Mouse (Mus musculus): ENCODE measurements around the gene Polr3b. TPM values are rescaled to one million over a fixed set of nuclear protein-coding genes. Genes with fewer than 3 reads are reported as not detected.

Gene Polr3b
- total RNA-seq, 2 experiments from 2014 or later = 11.7 to 12.7 TPM

DNA sequence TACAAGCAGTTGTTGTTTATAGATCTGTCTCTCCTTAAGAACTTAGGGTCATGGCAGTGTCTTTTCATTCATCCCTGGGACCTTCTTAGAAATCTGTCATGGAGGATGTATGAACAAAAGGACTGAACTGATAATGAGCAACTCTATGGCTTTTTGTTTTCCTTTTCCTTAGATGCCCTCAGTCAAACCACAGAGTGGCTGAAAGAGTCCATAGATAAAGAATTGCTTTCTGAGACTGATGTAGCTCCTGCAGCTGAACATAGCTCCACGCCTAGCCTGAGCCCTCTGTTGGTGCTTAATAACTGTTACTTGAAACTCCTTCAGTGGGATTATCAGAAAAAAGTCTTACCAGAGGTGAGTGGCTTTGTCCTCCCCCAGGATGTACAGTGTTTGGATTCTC is 17.8 kb upstream of the Polr3b start:
- no peak for DNase-seq (ENCODE audit: low spot score)
- intact Hi-C loops (cut with DNase I) = loop anchor here (5.0 kb wide), 1 partner anchor 87 kb away; no protein-coding TSS in a partner anchor

DNA sequence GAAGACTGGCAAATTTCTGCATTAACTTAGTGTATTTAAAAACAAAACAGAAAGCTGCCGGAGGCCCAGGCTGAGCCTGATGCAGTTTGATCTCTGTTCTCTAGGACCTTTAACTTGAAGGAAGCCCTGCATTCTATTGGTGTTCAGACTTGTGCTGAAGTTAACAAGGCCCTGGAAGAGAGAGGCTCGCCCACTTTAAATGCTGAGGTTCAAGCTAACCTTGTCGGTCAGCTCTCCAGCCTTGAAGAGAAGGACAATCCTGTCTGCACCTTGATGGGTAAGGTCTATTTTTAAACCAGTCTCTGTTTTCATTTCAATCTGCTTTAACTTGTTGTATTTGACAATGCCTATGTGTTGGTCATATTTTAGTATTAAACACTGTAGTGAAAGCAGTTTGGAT is 13.7 kb upstream of the Polr3b start:
- intact Hi-C loops (cut with DNase I) = no loop called here
- no peak for DNase-seq (ENCODE audit: low spot score)

DNA sequence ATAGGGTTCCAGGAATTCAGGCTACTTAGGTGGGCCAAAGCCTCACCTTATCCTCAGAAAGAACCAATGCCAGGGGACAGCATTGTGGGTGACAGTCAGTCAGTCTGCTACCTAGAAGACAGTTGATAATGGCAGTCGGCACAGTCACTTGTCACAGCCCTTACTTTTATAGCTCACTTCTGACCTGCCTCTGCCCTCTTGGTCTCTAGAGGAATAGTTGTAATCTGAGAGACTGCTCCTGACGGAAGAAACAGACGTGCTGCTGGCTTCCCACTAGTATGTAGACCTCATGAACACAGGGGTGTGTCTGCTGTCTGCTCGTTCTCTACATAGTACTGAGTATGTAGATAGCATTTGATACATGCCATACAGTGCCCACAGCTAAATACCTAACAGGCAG is 11.8 kb upstream of the Polr3b start:
- DNase-seq (ENCODE audit: low spot score) = no peak
- intact Hi-C loops (cut with DNase I) = no loop called here

DNA sequence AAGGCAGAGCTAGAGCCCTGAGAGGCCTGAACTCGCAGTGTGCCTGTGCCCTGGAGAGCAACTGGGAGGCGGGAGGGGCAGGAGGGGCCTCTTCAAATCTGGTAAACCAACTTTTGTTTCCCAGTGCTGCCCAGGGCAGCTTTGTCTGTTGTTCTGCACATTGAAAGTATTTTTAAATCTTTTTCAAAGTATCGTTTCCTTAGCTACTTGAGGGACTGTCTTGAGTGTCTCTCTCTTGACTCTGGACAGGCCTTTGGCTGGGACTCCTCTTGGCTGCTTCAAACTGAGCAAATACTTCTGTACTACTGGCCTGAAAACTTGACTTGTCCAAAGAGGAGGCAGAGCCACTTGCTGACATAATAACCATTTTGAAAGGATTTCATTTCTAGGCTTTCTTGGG is 11.3 kb upstream of the Polr3b start:
- no peak for DNase-seq (ENCODE audit: low spot score)
- intact Hi-C loops (cut with DNase I) = no loop called here

DNA sequence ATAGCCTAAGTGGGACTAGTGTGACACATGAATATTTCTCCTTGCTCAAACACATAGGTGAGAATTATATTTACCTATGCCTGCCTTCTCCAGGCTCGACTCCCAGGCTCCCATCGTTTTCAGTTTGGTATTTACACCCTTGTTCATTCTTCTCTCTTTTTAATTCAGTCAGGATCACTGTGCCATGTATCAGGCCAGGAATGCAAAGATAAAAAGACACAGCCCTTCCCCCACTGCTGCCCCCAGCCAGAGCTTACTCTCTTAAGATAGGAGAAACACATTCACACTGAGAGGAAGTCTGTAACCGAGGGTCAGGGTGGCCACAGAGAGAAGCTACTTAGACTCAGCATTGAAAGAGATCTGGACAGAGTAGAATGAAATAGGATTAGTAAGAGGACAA is 10.4 kb upstream of the Polr3b start:
- DNase-seq (ENCODE audit: low spot score) = no peak
- intact Hi-C loops (cut with DNase I) = no loop called here

DNA sequence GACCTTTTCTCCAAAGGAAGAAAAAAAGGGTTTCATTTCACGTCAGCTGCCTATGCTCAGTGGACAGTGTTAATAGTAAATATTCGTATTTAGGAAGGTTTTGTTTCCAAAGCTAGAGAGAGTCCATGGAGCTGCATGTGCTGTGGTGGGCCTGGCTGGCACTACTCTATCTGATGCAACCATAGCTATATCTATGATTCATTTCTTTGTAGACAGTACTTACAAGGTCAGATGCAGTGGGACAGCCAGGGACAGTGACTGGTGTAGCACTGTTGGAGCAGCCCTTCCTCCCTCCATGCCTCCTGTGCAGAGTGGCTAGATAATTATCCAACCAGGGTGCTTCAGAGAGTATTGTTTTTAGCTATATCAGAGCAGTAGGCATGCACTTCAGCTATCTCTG is 9.8 kb upstream of the Polr3b start:
- intact Hi-C loops (cut with DNase I) = no loop called here
- no peak for DNase-seq (ENCODE audit: low spot score)

DNA sequence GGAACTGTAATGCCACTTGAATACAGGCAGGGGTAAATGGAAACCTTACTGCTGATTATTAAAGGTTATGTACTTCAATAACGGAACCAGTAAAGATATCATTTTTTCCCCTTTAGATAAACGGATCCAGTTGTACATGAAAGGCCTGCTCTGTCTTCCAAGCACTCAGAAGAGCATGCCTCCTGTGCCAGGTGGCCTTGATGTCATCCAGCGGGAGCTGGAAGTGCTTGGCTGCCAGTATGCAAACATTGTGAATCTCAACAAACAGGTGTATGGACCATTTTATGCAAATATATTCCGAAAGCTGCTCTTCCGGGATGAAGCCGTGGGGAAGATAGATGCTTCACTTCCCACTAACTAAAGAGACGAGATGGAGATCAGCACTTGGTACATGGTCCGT is 8.7 kb upstream of the Polr3b start:
- intact Hi-C loops (cut with DNase I) = no loop called here
- no peak for DNase-seq (ENCODE audit: low spot score)

DNA sequence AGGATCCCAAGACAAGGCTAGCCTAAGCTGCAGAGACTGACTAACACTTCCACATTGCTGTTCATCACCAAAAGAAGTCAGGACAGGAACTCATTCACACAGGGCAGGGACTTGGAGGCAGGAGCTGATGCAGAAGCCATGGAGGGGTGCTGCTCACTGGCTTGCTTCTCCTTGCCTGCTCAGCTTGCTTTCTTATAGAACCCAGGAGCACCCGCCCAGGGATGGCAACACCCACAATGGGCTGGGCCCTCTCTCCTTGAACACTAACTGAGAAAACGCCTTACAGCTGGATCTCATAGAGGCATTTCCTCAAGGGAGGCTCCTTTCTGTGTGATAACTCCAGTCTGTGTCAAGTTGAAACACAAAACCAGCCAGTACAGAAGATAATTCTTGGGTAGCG is 7.0 kb upstream of the Polr3b start:
- no peak for DNase-seq (ENCODE audit: low spot score)
- intact Hi-C loops (cut with DNase I) = no loop called here

DNA sequence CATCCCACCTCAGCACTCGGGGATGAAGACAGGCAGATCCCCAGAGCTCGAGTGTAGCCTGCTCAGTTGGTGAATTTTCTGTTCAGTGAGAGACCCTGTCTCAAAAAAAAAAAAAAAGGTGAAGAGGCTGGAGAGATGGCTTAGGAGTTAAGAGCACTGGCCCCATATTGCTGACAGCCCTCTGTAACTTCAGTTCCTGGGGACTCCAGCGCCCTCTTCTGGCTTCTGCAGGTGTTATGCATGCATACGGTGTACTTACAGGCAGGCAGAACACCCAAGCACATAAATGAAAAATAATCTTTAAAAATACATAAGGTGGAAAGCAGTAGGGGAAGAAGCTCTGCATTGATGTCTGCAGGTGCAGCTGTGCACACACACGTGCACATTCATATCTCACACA is 9.1 kb downstream of the Polr3b start:
- intact Hi-C loops (cut with DNase I) = no loop called here
- DNase-seq (ENCODE audit: low spot score) = no peak

DNA sequence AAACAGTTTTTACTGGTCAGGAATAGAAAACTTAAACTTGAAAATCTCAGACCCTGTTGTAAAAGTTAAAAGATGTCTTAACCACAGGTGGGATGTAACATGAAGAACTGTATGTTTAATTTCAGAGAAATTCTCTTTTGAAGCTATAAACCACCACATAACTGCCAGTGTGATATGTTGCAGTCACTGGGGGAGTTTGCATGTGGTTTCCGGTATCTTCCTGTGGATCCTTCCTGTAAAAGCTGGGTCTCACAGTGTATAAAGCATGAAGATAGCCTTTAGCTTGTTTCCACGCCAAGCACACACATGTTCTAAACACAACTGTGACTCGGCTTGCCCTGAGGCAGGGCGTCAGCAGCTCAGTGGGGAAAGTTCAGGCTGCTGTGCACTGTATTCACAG is 9.9 kb downstream of the Polr3b start:
- intact Hi-C loops (cut with DNase I) = no loop called here
- no peak for DNase-seq (ENCODE audit: low spot score)

DNA sequence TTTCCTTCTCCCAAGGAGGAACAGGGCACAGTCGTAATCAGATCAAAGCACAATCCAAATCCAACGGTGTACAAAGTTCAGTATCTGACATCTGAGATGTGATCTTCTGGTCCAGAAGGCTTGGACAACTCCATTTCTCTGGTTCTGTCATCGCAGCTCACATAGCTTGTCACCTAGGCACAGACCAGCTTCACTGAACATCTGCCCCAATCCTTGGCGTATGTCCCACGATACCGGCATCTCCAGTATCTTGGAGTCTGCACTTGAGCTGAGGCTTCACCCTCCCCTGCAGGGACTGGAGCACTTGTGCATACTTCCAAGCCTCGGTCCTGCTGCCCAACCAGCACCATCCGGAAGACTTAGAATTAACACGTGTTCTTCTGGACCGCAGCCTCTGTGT is 14.6 kb downstream of the Polr3b start:
- intact Hi-C loops (cut with DNase I) = no loop called here
- DNase-seq (ENCODE audit: low spot score) = no peak

DNA sequence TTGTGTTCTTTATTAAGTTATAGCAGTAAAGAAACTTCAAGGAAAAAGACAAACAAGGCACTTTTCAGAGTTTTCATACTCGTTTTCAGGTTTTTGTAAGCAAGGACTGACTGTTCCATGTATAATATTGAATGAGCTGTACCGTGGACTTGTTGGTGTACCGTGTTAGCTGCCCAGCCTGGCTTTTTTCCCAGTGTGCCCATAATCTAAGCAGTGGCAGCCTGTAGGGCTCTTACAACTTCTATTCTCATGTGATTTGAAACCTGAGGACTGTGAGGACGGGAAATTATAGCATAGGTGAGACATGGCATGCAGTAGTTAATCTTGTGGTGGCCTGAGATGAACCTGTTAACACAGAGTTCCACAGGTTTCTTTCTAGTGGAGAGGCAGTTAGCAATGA is 16.3 kb downstream of the Polr3b start:
- intact Hi-C loops (cut with DNase I) = no loop called here
- no peak for DNase-seq (ENCODE audit: low spot score)

DNA sequence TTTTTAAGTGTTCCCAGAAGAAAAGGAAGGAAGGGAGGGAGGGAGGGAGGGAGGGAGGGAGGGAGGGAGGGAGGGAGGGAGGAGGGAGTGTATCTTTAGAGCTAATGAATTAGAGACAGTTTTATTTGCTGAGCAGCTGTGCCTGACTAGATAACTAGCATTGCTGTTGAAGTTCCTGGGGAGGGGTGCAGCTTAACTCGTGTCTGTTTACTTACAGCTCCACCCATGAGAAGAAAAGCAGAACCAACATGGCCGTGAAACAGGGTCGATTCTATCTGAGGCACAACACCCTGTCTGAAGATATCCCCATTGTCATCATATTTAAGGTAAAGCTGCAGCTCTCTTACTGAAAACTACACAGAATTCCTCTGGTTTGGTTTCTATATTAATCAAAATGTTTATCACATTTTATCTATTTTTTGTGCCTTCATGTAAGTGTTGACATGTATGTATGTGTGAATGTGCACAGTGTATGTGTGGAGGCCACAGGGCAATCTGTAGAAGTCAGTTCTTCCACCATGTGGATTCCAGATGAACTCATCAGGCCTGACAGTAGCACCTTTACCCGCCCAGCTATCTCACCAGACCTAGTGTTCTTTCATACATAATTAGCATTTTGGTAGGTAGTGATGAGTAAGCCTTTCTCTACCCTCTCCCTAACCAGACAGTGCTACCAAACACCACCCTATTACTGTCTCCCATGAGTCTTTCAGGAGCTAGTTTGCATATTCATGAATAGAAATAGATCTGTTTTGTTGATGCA is 17.6 kb downstream of the Polr3b start:
- intact Hi-C loops (cut with DNase I) = loop anchor here (2.0 to 10.0 kb wide), 4 partner anchors 68 to 485 kb away; partner anchors contain the start of gene Mterf2

DNA sequence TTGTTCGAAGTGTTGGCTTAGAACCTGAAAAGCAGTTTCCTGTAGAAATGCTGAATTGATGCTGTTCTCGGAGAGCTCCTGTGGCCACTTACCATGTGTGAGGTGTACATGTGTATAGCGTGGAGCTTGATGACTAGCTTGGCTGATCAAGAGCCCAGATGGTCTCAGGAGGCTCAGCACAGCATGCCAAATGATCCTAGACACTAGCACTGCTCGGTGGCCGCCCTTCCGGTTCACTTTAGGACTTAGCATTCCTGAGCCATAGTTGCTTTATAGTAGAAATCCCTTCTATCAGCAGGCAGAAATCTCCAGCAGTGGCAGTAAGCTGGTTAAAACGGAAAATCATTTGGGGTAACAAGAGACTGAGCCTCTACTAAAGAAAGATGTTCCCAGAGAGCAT is 18.8 kb downstream of the Polr3b start:
- no peak for DNase-seq (ENCODE audit: low spot score)
- intact Hi-C loops (cut with DNase I) = loop anchor here (2.0 to 10.0 kb wide), 4 partner anchors 66 to 484 kb away; partner anchors contain the start of gene Mterf2

More for the DNA sequence above, 17.6 kb downstream of the Polr3b start:
- no peak for DNase-seq (ENCODE audit: low spot score)

DNA sequence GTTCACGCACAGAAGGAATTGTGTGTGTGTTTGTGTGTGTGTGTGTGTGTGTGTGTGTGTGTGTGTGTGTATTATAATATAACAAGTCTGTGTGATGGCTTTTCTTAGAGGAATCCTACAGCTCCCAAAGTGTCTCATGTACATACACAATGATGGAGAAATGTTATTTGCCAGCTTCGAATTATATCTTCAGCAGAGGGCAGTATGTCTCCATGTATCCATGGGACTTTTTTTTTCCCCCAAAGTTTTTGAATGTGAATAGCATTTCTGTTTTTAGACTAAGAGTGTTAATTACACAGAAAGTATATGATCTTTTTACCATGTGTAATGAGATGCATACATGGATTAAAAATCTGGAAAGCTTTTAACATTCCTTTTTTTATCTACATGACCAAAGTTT is 19.5 kb downstream of the Polr3b start:
- no peak for DNase-seq (ENCODE audit: low spot score)
- intact Hi-C loops (cut with DNase I) = loop anchor here (2.0 to 10.0 kb wide), 4 partner anchors 66 to 483 kb away; partner anchors contain the start of gene Mterf2

DNA sequence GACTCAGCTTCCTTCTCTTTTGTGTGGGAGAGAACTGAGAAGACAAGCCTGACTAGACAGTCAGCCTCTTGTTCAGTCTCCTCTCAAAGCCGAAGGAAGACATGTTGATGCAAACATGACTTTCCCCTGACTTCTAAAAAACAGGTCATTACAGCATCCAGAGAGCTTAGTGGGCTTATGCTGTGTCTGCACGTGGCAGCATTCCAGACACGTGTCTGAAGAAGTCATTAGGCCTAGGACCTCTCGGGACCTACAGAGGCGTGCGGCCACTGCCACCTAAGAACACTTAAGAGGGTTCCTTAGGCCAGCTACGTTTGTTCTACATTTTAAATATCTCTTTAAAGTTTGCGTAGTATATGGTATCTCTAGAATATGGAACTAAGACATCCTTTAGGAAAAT is 23.8 kb downstream of the Polr3b start:
- DNase-seq (ENCODE audit: low spot score) = no peak
- intact Hi-C loops (cut with DNase I) = loop anchor here (10.0 kb wide), 2 partner anchors 189 to 479 kb away; partner anchors contain the start of gene Mterf2

DNA sequence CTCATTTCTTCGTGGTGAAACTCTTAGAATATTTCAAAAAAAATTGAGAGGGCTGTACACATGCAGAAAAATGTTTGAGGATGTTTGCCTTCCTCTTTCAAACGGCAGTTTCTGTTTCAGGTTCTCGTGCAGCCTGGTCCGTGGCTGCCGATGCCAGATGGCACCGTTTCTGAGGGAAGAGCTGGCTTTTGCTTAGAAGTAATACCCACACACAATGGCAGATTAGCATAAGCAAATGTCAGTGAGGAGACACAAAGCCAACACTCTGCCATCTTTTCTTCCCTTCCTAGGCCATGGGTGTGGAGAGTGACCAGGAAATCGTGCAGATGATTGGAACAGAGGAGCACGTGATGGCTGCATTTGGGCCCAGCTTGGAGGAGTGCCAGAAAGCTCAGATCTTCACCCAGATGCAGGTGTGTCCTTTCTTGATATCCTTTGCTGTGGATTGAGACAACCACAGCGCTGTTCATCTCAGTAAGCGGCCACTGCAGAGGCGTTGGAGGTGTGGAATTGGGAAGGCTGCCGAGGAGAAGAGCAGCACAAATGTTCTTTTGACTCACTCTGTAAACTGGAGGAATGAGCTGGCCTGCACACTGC is 24.5 kb downstream of the Polr3b start:
- intact Hi-C loops (cut with DNase I) = loop anchor here (10.0 kb wide), 2 partner anchors 188 to 478 kb away; partner anchors contain the start of gene Mterf2
- no peak for DNase-seq (ENCODE audit: low spot score)

DNA sequence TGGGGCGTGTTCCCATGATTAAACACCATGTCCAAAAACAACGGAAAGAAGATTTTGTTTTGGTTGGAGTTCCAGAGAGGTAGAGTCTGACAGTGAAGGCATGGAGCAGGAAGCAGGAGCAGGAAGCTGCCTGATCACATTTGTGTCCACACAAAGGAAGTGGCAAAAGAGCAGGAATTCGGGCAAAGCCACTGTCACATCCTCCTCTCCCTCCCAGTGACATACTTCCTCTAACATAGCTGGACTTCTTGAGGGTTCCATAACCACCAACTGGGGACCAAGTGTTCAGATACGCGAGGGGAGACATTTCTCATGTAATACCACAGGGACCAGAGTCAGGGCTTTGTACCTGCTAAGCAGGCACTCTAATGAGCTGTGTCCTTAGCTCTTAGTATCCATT is 25.2 kb downstream of the Polr3b start:
- DNase-seq (ENCODE audit: low spot score) = no peak
- intact Hi-C loops (cut with DNase I) = loop anchor here (10.0 kb wide), 2 partner anchors 188 to 478 kb away; partner anchors contain the start of gene Mterf2

DNA sequence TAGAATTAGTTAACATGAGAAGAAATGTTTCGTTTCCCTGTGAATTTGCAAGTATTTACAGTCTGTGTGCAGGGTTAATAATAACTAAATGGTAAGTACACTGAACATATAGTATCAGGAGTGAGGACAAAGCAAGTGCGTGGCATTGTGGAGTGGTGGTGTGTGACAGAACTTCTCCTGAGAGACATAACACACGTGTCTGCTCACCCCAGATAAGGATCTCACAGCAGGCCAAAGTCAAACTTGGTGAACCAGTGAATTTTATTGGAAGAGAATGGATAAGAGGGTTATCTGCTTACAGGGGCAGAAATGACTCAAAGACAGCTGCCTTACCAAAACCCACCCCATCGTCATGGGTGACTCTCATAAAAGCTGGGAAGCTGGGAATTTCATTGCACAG is 26.8 kb downstream of the Polr3b start:
- DNase-seq (ENCODE audit: low spot score) = no peak
- intact Hi-C loops (cut with DNase I) = loop anchor here (10.0 kb wide), 2 partner anchors 186 to 476 kb away; partner anchors contain the start of gene Mterf2

DNA sequence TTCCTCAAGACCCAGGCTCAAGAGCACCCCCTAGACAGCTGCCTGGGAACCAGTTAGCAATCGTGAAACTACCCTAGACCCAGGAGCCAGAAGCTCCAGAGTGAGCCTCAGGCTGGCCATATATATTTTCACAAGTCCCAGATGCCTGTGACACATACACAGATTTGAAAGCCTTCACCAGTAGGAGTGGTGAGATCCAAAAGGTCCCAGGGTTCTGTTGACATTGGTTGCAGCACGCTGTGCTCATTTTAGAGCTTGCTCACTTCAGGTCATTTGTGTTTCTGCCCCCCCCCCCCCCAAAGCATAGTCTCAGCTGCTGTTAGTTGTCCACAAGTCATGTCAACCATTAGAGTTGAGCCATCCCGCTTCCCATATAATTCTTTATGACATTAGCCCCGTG is 31.9 kb downstream of the Polr3b start:
- no peak for DNase-seq (ENCODE audit: low spot score)
- intact Hi-C loops (cut with DNase I) = no loop called here

DNA sequence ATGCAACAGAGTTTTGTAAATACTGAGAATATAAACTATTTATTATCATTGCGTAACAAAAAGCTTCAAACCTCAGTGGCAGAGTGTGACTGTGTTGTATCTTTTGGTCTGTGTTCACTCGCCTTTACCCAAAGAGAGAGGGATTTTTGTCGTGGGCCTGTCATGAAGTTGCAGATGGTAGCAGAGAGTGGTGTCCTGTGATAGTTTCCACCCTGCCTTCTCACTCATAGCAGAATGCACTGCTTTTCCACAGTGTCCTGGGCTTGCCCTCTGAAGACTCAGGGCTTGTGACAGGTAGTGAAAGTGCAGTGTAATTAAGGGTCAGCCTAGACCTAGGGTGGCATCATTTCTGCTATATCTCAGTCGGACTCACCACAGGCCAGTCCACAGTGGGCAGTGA is 32.6 kb downstream of the Polr3b start:
- intact Hi-C loops (cut with DNase I) = loop anchor here (5.0 kb wide), 1 partner anchor 63 kb away; no protein-coding TSS in a partner anchor

More for the DNA sequence above, 32.6 kb downstream of the Polr3b start:
- no peak for DNase-seq (ENCODE audit: low spot score)

Data from heart, postnatal 25 days (tissue).